Comparison of ENCODE assay signal across 15 mouse cellular contexts in the genomic region with DNA sequence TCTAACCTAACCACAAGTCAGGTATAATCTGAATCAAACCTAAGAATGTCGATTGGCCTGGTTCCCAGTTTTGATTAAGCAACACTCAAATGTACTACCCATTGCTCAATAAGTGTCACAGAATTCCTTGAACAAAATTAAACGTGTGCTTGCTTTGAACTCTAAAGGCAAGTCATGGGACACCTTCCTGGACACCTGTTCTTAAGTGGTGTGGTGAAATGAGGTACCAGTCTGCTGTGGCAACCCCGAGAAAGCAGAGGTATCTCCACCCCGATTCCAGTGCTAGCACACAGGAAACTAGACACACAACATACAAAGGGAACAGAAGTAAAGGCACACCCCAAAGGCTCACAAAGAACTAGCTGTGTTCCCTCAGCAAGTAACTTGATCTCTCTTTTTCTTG. TPM values are rescaled to one million over a fixed set of nuclear protein-coding genes. Genes with fewer than 3 reads are reported as not detected.
A peak's percentile ranks its signal among the peaks of the same experiment; 100 is the strongest.
DNase-seq lines count a peak whose midpoint lies in the region; ATAC-seq and TF ChIP-seq lines count a peak whose summit lies in the region.
"Had no signal": no experiment of that assay in that cellular context is flagged by ENCODE, and none has a peak within 500 bp of the region (broad histone marks: within the 10 kb centered on the region; RNA-seq: fewer than 3 reads in every experiment).

No protein-coding gene starts in this region.

- no peaks in the 10 kb centered on the region for H3K36me3 ChIP-seq in embryonic facial prominence, embryonic 13.5 days
- no peaks in the 10 kb centered on the region for H3K36me3 ChIP-seq in lung, embryonic 14.5 days (ENCODE audit: insufficient read depth)
- no peaks in the 10 kb centered on the region for H3K36me3 ChIP-seq in stomach, postnatal 0 days (ENCODE audit: control insufficient read depth, insufficient read depth, low read length)
- H3K36me3 ChIP-seq in forebrain, embryonic 15.5 days = no peaks in the 10 kb centered on the region

- H3K27ac ChIP-seq in embryonic facial prominence, embryonic 13.5 days = peak overlapping the region; percentile 78; the same call in 1 of the 2 replicates
- peak overlapping the region; percentile 84 for H3K27ac ChIP-seq in lung, embryonic 14.5 days (ENCODE audit: low read depth)
- H3K27ac ChIP-seq in stomach, postnatal 0 days (replicated peaks) = peak overlapping the region; percentile 83
- no peak overlapping the region for H3K27ac ChIP-seq in forebrain, embryonic 15.5 days (replicated peaks)
- H3K27ac ChIP-seq: hindbrain, postnatal 0 days had no signal

- no peaks in the 10 kb centered on the region for H3K9me3 ChIP-seq in embryonic facial prominence, embryonic 13.5 days
- no peaks in the 10 kb centered on the region for H3K9me3 ChIP-seq in lung, embryonic 14.5 days (ENCODE audit: low read depth, low read length)
- no peaks in the 10 kb centered on the region for H3K9me3 ChIP-seq in stomach, postnatal 0 days (ENCODE audit: control insufficient read depth, low read length)
- no peaks in the 10 kb centered on the region for H3K9me3 ChIP-seq in forebrain, embryonic 15.5 days

- peak; percentile 48 for DNase-seq in urinary bladder, postnatal 14 days (ENCODE audit: low spot score)
- DNase-seq in urinary bladder, adult 2 months (ENCODE audit: low spot score) = no peak
- DNase-seq in lung, embryonic 14.5 days = peak; percentile 84
- peak; percentile 66 for DNase-seq in stomach, postnatal 0 days (ENCODE audit: low spot score)
- no peak for DNase-seq in neural tube, embryonic 10.5 days (ENCODE audit: extremely low spot score, low spot score)
- DNase-seq: cerebellum, adult 9-11 months; forebrain, postnatal 0 days; gastrocnemius, postnatal 25 days; kidney, postnatal 10 days; liver; thymus, postnatal 14 days had no signal

- TF ChIP-seq EP300 in stomach, postnatal 0 days (optimal IDR thresholded peaks at IDR 0.05) = peak; percentile 92

- 42% methylated on average over 4 of the region's 4 CpGs for WGBS in embryonic facial prominence, embryonic 13.5 days
- 46% methylated on average over 4 of the region's 4 CpGs for WGBS in lung, embryonic 14.5 days
- WGBS in stomach, postnatal 0 days = 51% methylated on average over 4 of the region's 4 CpGs
- WGBS in forebrain, embryonic 15.5 days = 75% methylated on average over 4 of the region's 4 CpGs

- no peaks in the 10 kb centered on the region for H3K27me3 ChIP-seq in embryonic facial prominence, embryonic 13.5 days
- H3K27me3 ChIP-seq in lung, embryonic 14.5 days (ENCODE audit: insufficient read depth, low read length) = no peaks in the 10 kb centered on the region
- H3K27me3 ChIP-seq in stomach, postnatal 0 days (ENCODE audit: control insufficient read depth, insufficient read depth, low read length) = no peaks in the 10 kb centered on the region
- H3K27me3 ChIP-seq in forebrain, embryonic 15.5 days = no peaks in the 10 kb centered on the region

- H3K9ac ChIP-seq in embryonic facial prominence, embryonic 13.5 days = no peak overlapping the region
- no peak overlapping the region for H3K9ac ChIP-seq in lung, embryonic 14.5 days
- no peak overlapping the region for H3K9ac ChIP-seq in stomach, postnatal 0 days (ENCODE audit: low read length)
- H3K9ac ChIP-seq in forebrain, embryonic 15.5 days (replicated peaks) = no peak overlapping the region
- H3K9ac ChIP-seq: forebrain, postnatal 0 days had no signal

- H3K4me1 ChIP-seq in embryonic facial prominence, embryonic 13.5 days = peaks cover 26% of the 10 kb centered on the region
- no peaks in the 10 kb centered on the region for H3K4me1 ChIP-seq in lung, embryonic 14.5 days (ENCODE audit: insufficient read depth)
- H3K4me1 ChIP-seq in stomach, postnatal 0 days (replicated peaks; ENCODE audit: control insufficient read depth, insufficient read depth) = no peaks in the 10 kb centered on the region
- H3K4me1 ChIP-seq in forebrain, embryonic 15.5 days = no peaks in the 10 kb centered on the region

- H3K4me2 ChIP-seq in embryonic facial prominence, embryonic 13.5 days = no peak overlapping the region
- H3K4me2 ChIP-seq in lung, embryonic 14.5 days = no peak overlapping the region
- no peak overlapping the region for H3K4me2 ChIP-seq in stomach, postnatal 0 days (replicated peaks; ENCODE audit: low read depth)
- no peak overlapping the region for H3K4me2 ChIP-seq in forebrain, embryonic 15.5 days (replicated peaks)

- no peak overlapping the region for H3K4me3 ChIP-seq in embryonic facial prominence, embryonic 13.5 days
- no peak overlapping the region for H3K4me3 ChIP-seq in lung, embryonic 14.5 days (ENCODE audit: low read depth, low read length)
- H3K4me3 ChIP-seq in stomach, postnatal 0 days (ENCODE audit: low read depth, low read length) = no peak overlapping the region
- H3K4me3 ChIP-seq in forebrain, embryonic 15.5 days = no peak overlapping the region
- H3K4me3 ChIP-seq: megakaryocyte, embryonic 14.5 days had no signal

- TF ChIP-seq CTCF in lung, embryonic 14.5 days (IDR thresholded peaks at IDR 0.05; ENCODE audit: low read depth) = no peak
- TF ChIP-seq CTCF in stomach, postnatal 0 days (IDR thresholded peaks at IDR 0.05; ENCODE audit: low read depth) = no peak

- ATAC-seq in embryonic facial prominence, embryonic 13.5 days (ENCODE audit: insufficient number of reproducible peaks, insufficient read depth, low FRiP score, low TSS enrichment, low read depth) = peak; percentile 66; the same call in 1 of the 2 replicates
- ATAC-seq in lung, embryonic 14.5 days (ENCODE audit: insufficient read depth) = peak; percentile 72
- ATAC-seq in stomach, postnatal 0 days (ENCODE audit: low FRiP score, low TSS enrichment) = peak; percentile 92
- no peak for ATAC-seq in forebrain, embryonic 15.5 days (replicated peaks)
- ATAC-seq: forebrain, postnatal 0 days; hindbrain, postnatal 0 days had no signal

RNA-seq across cellular contexts. Expression of gene Socs2, which starts 31.2 kb away (rescaled TPM):
- polyA plus RNA-seq in urinary bladder, adult 2 months (2012; rRNA removed) = 13.5 and 15.6 TPM in 2 replicates
- 56.2 and 69.9 TPM in 2 replicates for polyA plus RNA-seq in embryonic facial prominence, embryonic 13.5 days (2015; fragmentation: Nextera tagmentation; extraction: Ambion mirVana)
- polyA plus RNA-seq in lung, embryonic 14.5 days (2014; fragmentation: Nextera tagmentation; extraction: Ambion mirVana) = 124 and 129 TPM in 2 replicates
- polyA plus RNA-seq in stomach, postnatal 0 days (2015; fragmentation: Nextera tagmentation; extraction: Ambion mirVana) = 90.4 and 92.3 TPM in 2 replicates
- polyA plus RNA-seq in forebrain, embryonic 15.5 days (2015; fragmentation: Nextera tagmentation; extraction: Ambion mirVana) = 144 and 153 TPM in 2 replicates

Comparison
In these comparisons a context has a peak if more than half of its experiments do, and no peak if none do; other contexts are left out.
1. DNase-seq: peak in urinary bladder, postnatal 14 days (single experiment), lung, embryonic 14.5 days (single experiment) and stomach, postnatal 0 days (single experiment); none in urinary bladder, adult 2 months (single experiment) and neural tube, embryonic 10.5 days (single experiment).